Mouse (Mus musculus): ENCODE measurements around the gene Plch2. TPM values are rescaled to one million over a fixed set of nuclear protein-coding genes. Genes with fewer than 3 reads are reported as not detected.

Gene Plch2
- total and polyA plus RNA-seq, 3 experiments, result 0.85 to 1.1 TPM; not detected in 1

- no peak overlapping the region for H3K9ac ChIP-seq (ENCODE audit: control insufficient read depth, low read depth, low read length, poor library complexity, severe bottlenecking)
- no peaks in the 10 kb centered on the region for H3K36me3 ChIP-seq (ENCODE audit: control insufficient read depth in 1 of 2, insufficient read depth in 2 of 2, low read length in 2 of 2)
- no peaks in the 10 kb centered on the region for H3K4me1 ChIP-seq (ENCODE audit: control insufficient read depth in 1 of 2, insufficient read depth in 2 of 2, low read length in 2 of 2)
- no peaks in the 10 kb centered on the region for H3K79me2 ChIP-seq (ENCODE audit: control insufficient read depth, insufficient read depth, low read length, poor library complexity)
- no peak overlapping the region for H3K4me3 ChIP-seq (ENCODE audit: control insufficient read depth in 1 of 2, insufficient read depth in 1 of 2, low read depth in 2 of 2, low read length in 2 of 2)
- no peak overlapping the region for H3K27ac ChIP-seq (ENCODE audit: control insufficient read depth, low read depth, low read length)
- TF ChIP-seq UBTF (IDR thresholded peaks at IDR 0.05; ENCODE audit: borderline replicate concordance, insufficient read depth, low read depth, low read length), result no peak
- no peak for TF ChIP-seq EP300 (IDR thresholded peaks at IDR 0.05; ENCODE audit: low read depth in 1 of 2, low read length in 2 of 2)
- TF ChIP-seq E2F4 (IDR thresholded peaks at IDR 0.05; ENCODE audit: borderline replicate concordance, low read depth, low read length), result no peak
- no peak for TF ChIP-seq MAFK (IDR thresholded peaks at IDR 0.05; ENCODE audit: borderline replicate concordance, low read depth, low read length)
- no peak for TF ChIP-seq POLR2AphosphoS5 (IDR thresholded peaks at IDR 0.05; ENCODE audit: borderline replicate concordance, low read depth, low read length)
- no peak for TF ChIP-seq MEF2A (IDR thresholded peaks at IDR 0.05; ENCODE audit: extremely low read depth, insufficient replicate concordance, low read depth, low read length, poor library complexity, severe bottlenecking)
- TF ChIP-seq ZC3H11A (IDR thresholded peaks at IDR 0.05; ENCODE audit: low read depth, low read length), result no peak
- TF ChIP-seq ZKSCAN1 (IDR thresholded peaks at IDR 0.05; ENCODE audit: low read depth, low read length), result no peak
- no peak for TF ChIP-seq BHLHE40 (IDR thresholded peaks at IDR 0.05; ENCODE audit: borderline replicate concordance, low read depth, low read length)
- TF ChIP-seq MXI1 (IDR thresholded peaks at IDR 0.05; ENCODE audit: low read depth, low read length), result no peak
- no peak for TF ChIP-seq RAD21 (IDR thresholded peaks at IDR 0.05; ENCODE audit: low read depth, low read length)
- no peak for TF ChIP-seq SIN3A (IDR thresholded peaks at IDR 0.05; ENCODE audit: low read length)
- no peak for TF ChIP-seq CHD1 (IDR thresholded peaks at IDR 0.05; ENCODE audit: low read depth, low read length)
- DNase-seq (ENCODE audit: low read depth, low spot score), result no peak
- no peaks in the 10 kb centered on the region for H3K9me3 ChIP-seq (replicated peaks; ENCODE audit: insufficient read depth, low read length)
- H3K27me3 ChIP-seq (ENCODE audit: control insufficient read depth in 1 of 2, insufficient read depth in 2 of 2, low read length in 2 of 2), result no peaks in the 10 kb centered on the region
Observed at GRCm38 (mm10) chr4:155024170-155025010, 32.2 kb downstream of the Plch2 start.

GRCm38 (mm10) chr4:155022228-155022855 lies 34.2 kb downstream of the Plch2 start:
- H3K4me1 ChIP-seq (ENCODE audit: control insufficient read depth in 1 of 2, insufficient read depth in 2 of 2, low read length in 2 of 2), result no peaks in the 10 kb centered on the region
- no peaks in the 10 kb centered on the region for H3K79me2 ChIP-seq (ENCODE audit: control insufficient read depth, insufficient read depth, low read length, poor library complexity)
- no peaks in the 10 kb centered on the region for H3K36me3 ChIP-seq (ENCODE audit: control insufficient read depth in 1 of 2, insufficient read depth in 2 of 2, low read length in 2 of 2)
- no peak overlapping the region for H3K9ac ChIP-seq (ENCODE audit: control insufficient read depth, low read depth, low read length, poor library complexity, severe bottlenecking)
- no peak for TF ChIP-seq CTCF (IDR thresholded peaks at IDR 0.05 in 2 of 3, conservative IDR thresholded peaks at IDR 0.05 in 1 of 3; ENCODE audit: control insufficient read depth in 1 of 3, insufficient read depth in 1 of 3, low read depth in 2 of 3, low read length in 3 of 3, poor library complexity in 1 of 3, severe bottlenecking in 1 of 3)
- no peak for TF ChIP-seq NRF1 (IDR thresholded peaks at IDR 0.05; ENCODE audit: insufficient read depth, low read depth, low read length, poor library complexity, severe bottlenecking)
- TF ChIP-seq SIN3A (IDR thresholded peaks at IDR 0.05; ENCODE audit: low read length), result no peak
- no peak for TF ChIP-seq POLR2AphosphoS2 (IDR thresholded peaks at IDR 0.05; ENCODE audit: low read length)
- TF ChIP-seq EP300 (IDR thresholded peaks at IDR 0.05; ENCODE audit: low read depth in 1 of 2, low read length in 2 of 2), result no peak
- TF ChIP-seq MXI1 (IDR thresholded peaks at IDR 0.05; ENCODE audit: low read depth, low read length), result no peak
- TF ChIP-seq ZC3H11A (IDR thresholded peaks at IDR 0.05; ENCODE audit: low read depth, low read length), result no peak
- no peak for TF ChIP-seq HCFC1 (IDR thresholded peaks at IDR 0.05; ENCODE audit: low read depth, low read length)
- TF ChIP-seq MAFK (IDR thresholded peaks at IDR 0.05; ENCODE audit: borderline replicate concordance, low read depth, low read length), result no peak
- TF ChIP-seq ETS1 (IDR thresholded peaks at IDR 0.05; ENCODE audit: low read depth, low read length), result no peak
- no peak for TF ChIP-seq TAL1 (IDR thresholded peaks at IDR 0.05; ENCODE audit: low read length)
- TF ChIP-seq ZMIZ1 (IDR thresholded peaks at IDR 0.05; ENCODE audit: low read depth, low read length), result no peak
- no peak for TF ChIP-seq MEF2A (IDR thresholded peaks at IDR 0.05; ENCODE audit: extremely low read depth, insufficient replicate concordance, low read depth, low read length, poor library complexity, severe bottlenecking)
- no peak for TF ChIP-seq CHD2 (IDR thresholded peaks at IDR 0.05; ENCODE audit: low read length)
- TF ChIP-seq ZNF384 (IDR thresholded peaks at IDR 0.05; ENCODE audit: low read depth, low read length), result no peak
- TF ChIP-seq GABPA (IDR thresholded peaks at IDR 0.05; ENCODE audit: low read depth, low read length), result no peak
- TF ChIP-seq MYB (IDR thresholded peaks at IDR 0.05; ENCODE audit: low read depth, low read length), result no peak
- TF ChIP-seq USF1 (IDR thresholded peaks at IDR 0.05; ENCODE audit: low read depth, low read length), result no peak
- no peak for TF ChIP-seq USF2 (IDR thresholded peaks at IDR 0.05; ENCODE audit: borderline replicate concordance in 1 of 2, insufficient read depth in 1 of 2, low read depth in 1 of 2, low read length in 2 of 2)
- no peak overlapping the region for H3K27ac ChIP-seq (ENCODE audit: control insufficient read depth, low read depth, low read length)
- H3K27me3 ChIP-seq (ENCODE audit: control insufficient read depth in 1 of 2, insufficient read depth in 2 of 2, low read length in 2 of 2), result no peaks in the 10 kb centered on the region
- H3K9me3 ChIP-seq (replicated peaks; ENCODE audit: insufficient read depth, low read length), result no peaks in the 10 kb centered on the region
- no peak for DNase-seq (ENCODE audit: low read depth, low spot score)
- no peak overlapping the region for H3K4me3 ChIP-seq (ENCODE audit: control insufficient read depth in 1 of 2, insufficient read depth in 1 of 2, low read depth in 2 of 2, low read length in 2 of 2)
